Mouse (Mus musculus): ENCODE measurements around the gene Stpg2. TPM values are rescaled to one million over a fixed set of nuclear protein-coding genes. Genes with fewer than 3 reads are reported as not detected.
"Not testable (repeated sequence)": the region's sequence is repeated elsewhere in the genome, so short reads cannot be mapped to it uniquely, and the experiment has no call there.

The Stpg2 gene
- polyA plus RNA-seq, 1 experiment, result 8.0 TPM

- H3K27ac ChIP-seq (ENCODE audit: control insufficient read depth, insufficient read depth, low read depth, low read length), result no peak overlapping the region
- TF ChIP-seq CTCF (IDR thresholded peaks at IDR 0.05; ENCODE audit: control insufficient read depth, insufficient read depth, insufficient replicate concordance, low read depth, low read length) (no peak), POLR2A (IDR thresholded peaks at IDR 0.05; ENCODE audit: control insufficient read depth, low read depth, low read length) (no peak)
These were observed 470.7 kb downstream of the Stpg2 start for GRCm38 (mm10) chr3:139676192-139676591.

GRCm38 (mm10) chr3:139676723-139677122, 471.2 kb downstream of the Stpg2 start:
- Histone ChIP-seq H3K27ac (ENCODE audit: control insufficient read depth, insufficient read depth, low read depth, low read length) (no peak overlapping the region), H3K4me3 (ENCODE audit: control insufficient read depth, low read depth, low read length) (no peak overlapping the region), H3K36me3 (ENCODE audit: control insufficient read depth, insufficient read depth, low read length) (no peaks in the 10 kb centered on the region), H3K4me1 (ENCODE audit: control insufficient read depth, insufficient read depth, low read length) (no peaks in the 10 kb centered on the region), H3K27me3 (ENCODE audit: control insufficient read depth, insufficient read depth, low read length) (no peaks in the 10 kb centered on the region)
- TF ChIP-seq CTCF (IDR thresholded peaks at IDR 0.05; ENCODE audit: control insufficient read depth, insufficient read depth, insufficient replicate concordance, low read depth, low read length) (no peak), POLR2A (IDR thresholded peaks at IDR 0.05; ENCODE audit: control insufficient read depth, low read depth, low read length) (no peak)

More at GRCm38 (mm10) chr3:139676192-139676591, 470.7 kb downstream of the Stpg2 start:
- Histone ChIP-seq H3K27me3 (ENCODE audit: control insufficient read depth, insufficient read depth, low read length) (no peaks in the 10 kb centered on the region), H3K36me3 (ENCODE audit: control insufficient read depth, insufficient read depth, low read length) (no peaks in the 10 kb centered on the region), H3K4me1 (ENCODE audit: control insufficient read depth, insufficient read depth, low read length) (no peaks in the 10 kb centered on the region), H3K4me3 (ENCODE audit: control insufficient read depth, low read depth, low read length) (no peak overlapping the region)

DNA sequence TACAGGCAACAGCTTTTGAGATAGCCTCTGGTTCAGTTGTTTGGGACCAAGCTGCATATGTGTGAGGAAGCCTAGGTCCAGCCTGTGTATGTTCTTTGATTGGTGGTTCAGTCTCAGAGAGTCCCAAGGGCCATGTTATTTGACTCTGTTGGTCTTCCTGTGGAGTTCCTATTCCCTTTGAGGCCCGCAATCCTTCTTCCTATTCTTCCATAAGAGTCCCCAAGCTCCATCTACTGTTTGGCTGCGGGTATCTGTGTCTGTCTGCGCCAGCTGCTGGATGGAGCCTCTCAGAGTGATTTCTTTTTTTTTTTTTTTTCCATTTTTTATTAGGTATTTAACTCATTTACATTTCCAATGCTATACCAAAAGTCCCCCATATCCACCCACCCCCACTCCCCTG, 498.7 kb downstream of the Stpg2 start:
- H3K27me3 ChIP-seq (ENCODE audit: control insufficient read depth, insufficient read depth, low read length); H3K4me3 ChIP-seq (ENCODE audit: control insufficient read depth, low read depth, low read length); H3K36me3 ChIP-seq (ENCODE audit: control insufficient read depth, insufficient read depth, low read length); H3K4me1 ChIP-seq (ENCODE audit: control insufficient read depth, insufficient read depth, low read length); H3K27ac ChIP-seq (ENCODE audit: control insufficient read depth, insufficient read depth, low read depth, low read length): not testable (repeated sequence)

DNA sequence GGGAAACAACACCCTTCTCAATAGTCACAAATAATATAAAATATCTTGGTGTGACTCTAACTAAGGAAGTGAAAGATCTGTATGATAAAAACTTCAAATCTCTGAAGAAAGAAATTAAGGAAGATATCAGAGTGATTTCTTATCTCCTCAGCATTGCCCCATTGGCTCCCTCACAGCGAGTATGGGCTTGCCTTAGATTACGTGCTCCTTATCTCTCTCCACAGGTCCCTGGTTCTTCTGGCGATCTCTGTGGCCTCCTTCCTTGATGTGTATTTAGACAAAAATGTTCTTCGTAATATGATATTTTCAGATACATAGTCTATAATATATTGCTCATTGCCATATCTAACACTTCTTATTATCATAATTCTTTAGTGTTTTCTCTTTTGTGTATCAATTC, 501.9 kb downstream of the Stpg2 start:
- not testable (repeated sequence) for H3K27me3 ChIP-seq (ENCODE audit: control insufficient read depth, insufficient read depth, low read length); H3K4me1 ChIP-seq (ENCODE audit: control insufficient read depth, insufficient read depth, low read length); H3K36me3 ChIP-seq (ENCODE audit: control insufficient read depth, insufficient read depth, low read length); H3K27ac ChIP-seq (ENCODE audit: control insufficient read depth, insufficient read depth, low read depth, low read length); H3K4me3 ChIP-seq (ENCODE audit: control insufficient read depth, low read depth, low read length)

DNA sequence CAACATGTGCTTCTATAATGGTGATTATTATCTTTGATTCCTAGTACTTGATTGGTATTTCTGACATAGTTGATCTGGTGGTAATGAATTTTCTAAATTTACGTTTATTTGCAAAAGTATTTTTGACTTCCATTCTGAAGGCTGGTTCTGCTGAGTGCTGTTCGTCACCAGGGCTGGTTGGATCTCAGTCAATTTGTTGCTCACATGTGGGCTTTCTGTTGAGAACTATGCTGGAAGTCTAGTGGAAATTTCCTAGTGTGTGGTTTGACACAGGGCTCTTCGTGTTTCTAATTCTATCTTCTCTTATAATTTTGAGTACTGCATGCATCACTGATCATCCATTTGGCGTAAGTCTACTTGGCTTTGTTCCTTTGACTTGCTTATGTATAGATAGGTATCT, 504.3 kb downstream of the Stpg2 start:
- H3K4me1 ChIP-seq (ENCODE audit: control insufficient read depth, insufficient read depth, low read length), result no peaks in the 10 kb centered on the region
- H3K4me3 ChIP-seq (ENCODE audit: control insufficient read depth, low read depth, low read length), result no peak overlapping the region
- no peaks in the 10 kb centered on the region for H3K27me3 ChIP-seq (ENCODE audit: control insufficient read depth, insufficient read depth, low read length)
- no peak overlapping the region for H3K27ac ChIP-seq (ENCODE audit: control insufficient read depth, insufficient read depth, low read depth, low read length)
- H3K36me3 ChIP-seq (ENCODE audit: control insufficient read depth, insufficient read depth, low read length), result no peaks in the 10 kb centered on the region
- TF ChIP-seq CTCF (IDR thresholded peaks at IDR 0.05; ENCODE audit: control insufficient read depth, insufficient read depth, insufficient replicate concordance, low read depth, low read length) (no peak), POLR2A (IDR thresholded peaks at IDR 0.05; ENCODE audit: control insufficient read depth, low read depth, low read length) (no peak)

GRCm38 (mm10) chr3:139728751-139729150, 523.3 kb downstream of the Stpg2 start:
- Histone ChIP-seq H3K27ac (ENCODE audit: control insufficient read depth, insufficient read depth, low read depth, low read length) (no peak overlapping the region), H3K36me3 (ENCODE audit: control insufficient read depth, insufficient read depth, low read length) (no peaks in the 10 kb centered on the region), H3K4me1 (ENCODE audit: control insufficient read depth, insufficient read depth, low read length) (no peaks in the 10 kb centered on the region), H3K27me3 (ENCODE audit: control insufficient read depth, insufficient read depth, low read length) (no peaks in the 10 kb centered on the region), H3K4me3 (ENCODE audit: control insufficient read depth, low read depth, low read length) (no peak overlapping the region)
- TF ChIP-seq POLR2A (IDR thresholded peaks at IDR 0.05; ENCODE audit: control insufficient read depth, low read depth, low read length), result no peak
- no peak for TF ChIP-seq CTCF (IDR thresholded peaks at IDR 0.05; ENCODE audit: control insufficient read depth, insufficient read depth, insufficient replicate concordance, low read depth, low read length)

DNA sequence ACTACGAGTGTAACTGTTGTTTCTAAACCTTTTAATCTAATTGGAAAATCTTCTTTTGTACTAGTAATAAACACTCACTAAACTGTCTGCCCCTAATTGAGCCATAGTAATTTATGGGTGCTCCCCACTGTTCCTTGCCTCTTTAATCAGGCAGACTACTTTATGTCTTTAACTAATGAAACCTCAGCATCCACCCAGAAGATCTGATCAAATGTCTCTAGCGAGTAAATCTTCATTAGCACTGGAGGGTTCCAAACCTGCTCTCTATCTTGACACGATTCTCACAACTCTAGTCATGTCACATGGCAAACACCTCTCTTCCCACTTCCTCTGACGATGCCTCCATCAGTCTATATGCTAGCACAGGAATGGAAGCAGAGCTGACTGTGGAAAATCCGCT, 523.8 kb downstream of the Stpg2 start:
- H3K27ac ChIP-seq (ENCODE audit: control insufficient read depth, insufficient read depth, low read depth, low read length), result no peak overlapping the region
- no peak for TF ChIP-seq CTCF (IDR thresholded peaks at IDR 0.05; ENCODE audit: control insufficient read depth, insufficient read depth, insufficient replicate concordance, low read depth, low read length)
- TF ChIP-seq POLR2A (IDR thresholded peaks at IDR 0.05; ENCODE audit: control insufficient read depth, low read depth, low read length), result no peak
- no peaks in the 10 kb centered on the region for H3K4me1 ChIP-seq (ENCODE audit: control insufficient read depth, insufficient read depth, low read length)
- H3K4me3 ChIP-seq (ENCODE audit: control insufficient read depth, low read depth, low read length), result no peak overlapping the region
- no peaks in the 10 kb centered on the region for H3K27me3 ChIP-seq (ENCODE audit: control insufficient read depth, insufficient read depth, low read length)
- no peaks in the 10 kb centered on the region for H3K36me3 ChIP-seq (ENCODE audit: control insufficient read depth, insufficient read depth, low read length)

- Histone ChIP-seq H3K4me1 (ENCODE audit: control insufficient read depth, insufficient read depth, low read length) (no peaks in the 10 kb centered on the region), H3K27me3 (ENCODE audit: control insufficient read depth, insufficient read depth, low read length) (no peaks in the 10 kb centered on the region), H3K4me3 (ENCODE audit: control insufficient read depth, low read depth, low read length) (no peak overlapping the region), H3K36me3 (ENCODE audit: control insufficient read depth, insufficient read depth, low read length) (no peaks in the 10 kb centered on the region), H3K27ac (ENCODE audit: control insufficient read depth, insufficient read depth, low read depth, low read length) (no peak overlapping the region)
- no peak for TF ChIP-seq CTCF (IDR thresholded peaks at IDR 0.05; ENCODE audit: control insufficient read depth, insufficient read depth, insufficient replicate concordance, low read depth, low read length)
These were observed 527.7 kb downstream of the Stpg2 start for GRCm38 (mm10) chr3:139733156-139733555.
